8 mouse cellular contexts compared by ENCODE assay signal in genomic region chr12:81915176-81915950, GRCm38 (mm10). TPM values are rescaled to one million over a fixed set of nuclear protein-coding genes. Genes with fewer than 3 reads are reported as not detected.
DNase-seq lines count a peak whose midpoint lies in the region; ATAC-seq and TF ChIP-seq lines count a peak whose summit lies in the region.

No protein-coding gene starts in this region.

- no peak for TF ChIP-seq POLR2A in lung, adult 2 months (IDR thresholded peaks at IDR 0.05; ENCODE audit: borderline replicate concordance, extremely low read depth, low read depth, low read length)

- H3K9ac ChIP-seq in kidney, postnatal 0 days (ENCODE audit: low read depth, low read length), result no peak overlapping the region

- peak; percentile 83 for DNase-seq in adipocyte (ENCODE audit: low spot score)
- peak; percentile 83 for DNase-seq in embryo, embryonic 10 days (ENCODE audit: low spot score)
- peak; percentile 52 to 54 for DNase-seq in gastrocnemius, postnatal 36 days
- peak; percentile 79 for DNase-seq in kidney, postnatal 0 days (ENCODE audit: low spot score)
- DNase-seq in lung, adult 2 months, result peak; percentile 75
- peak; percentile 79 for DNase-seq in retina, postnatal 1 day
- peak; percentile 44 for DNase-seq in urinary bladder, adult 2 months (ENCODE audit: low spot score)

- intact Hi-C loops in gastrocnemius, postnatal 36 days (cut with DNase I), result loop anchor here (1.0 to 2.0 kb wide), 2 partner anchors 55 to 119 kb away; partner anchors contain the start of gene Pcnx

- H3K9me3 ChIP-seq in kidney, postnatal 0 days (replicated peaks; ENCODE audit: low read length), result no peaks in the 10 kb centered on the region

- 53% methylated on average over 2 of the region's 2 CpGs for WGBS in kidney, postnatal 0 days
- WGBS in lung, adult 2 months, result 47% methylated on average over 2 of the region's 2 CpGs

- H3K36me3 ChIP-seq in kidney, postnatal 0 days (ENCODE audit: insufficient read depth, low read length), result peaks cover 29% of the 10 kb centered on the region

- H3K27ac ChIP-seq in kidney, postnatal 0 days, result no peak overlapping the region

- peak; percentile 88 for ATAC-seq in CD4-positive, CD25-positive, alpha-beta regulatory T cell, adult 4 months
- ATAC-seq in kidney, postnatal 0 days (replicated peaks; ENCODE audit: low FRiP score, low read depth), result no peak

- peak; percentile 98 for TF ChIP-seq CTCF in kidney, postnatal 0 days (IDR thresholded peaks at IDR 0.05; ENCODE audit: low read depth)
- TF ChIP-seq CTCF in lung, adult 2 months (IDR thresholded peaks at IDR 0.05; ENCODE audit: insufficient read depth, low read length), result peak; percentile 96

- no peak overlapping the region for H3K4me2 ChIP-seq in kidney, postnatal 0 days (ENCODE audit: low read length)

- no peaks in the 10 kb centered on the region for H3K27me3 ChIP-seq in kidney, postnatal 0 days (ENCODE audit: insufficient read depth, low read length)

- no peaks in the 10 kb centered on the region for H3K4me1 ChIP-seq in kidney, postnatal 0 days (replicated peaks; ENCODE audit: insufficient read depth, low read length)
- peaks cover 12% of the 10 kb centered on the region for H3K4me1 ChIP-seq in lung, adult 2 months (ENCODE audit: control insufficient read depth, insufficient read depth, low read length)

- no peak overlapping the region for H3K4me3 ChIP-seq in kidney, postnatal 0 days (replicated peaks; ENCODE audit: low read depth, low read length)
- H3K4me3 ChIP-seq in lung, adult 2 months (replicated peaks; ENCODE audit: extremely low read depth, low read depth, low read length), result no peak overlapping the region

RNA-seq across cellular contexts. Expression of gene Pcnx, which starts 55.5 kb away (rescaled TPM):
- 10 to 100 TPM; 12.0 to 14.8 TPM for polyA plus RNA-seq in CD4-positive, CD25-positive, alpha-beta regulatory T cell, adult 4 months (2017; shearing (Covaris generic))
- total RNA-seq in gastrocnemius, postnatal 36 days (2021), result 10 to 100 TPM; 35.8 to 40.9 TPM
- polyA plus RNA-seq in kidney, postnatal 0 days (2015; fragmentation: Nextera tagmentation; extraction: Ambion mirVana), result 8.9 and 9.2 TPM in 2 replicates
- polyA plus RNA-seq in lung, adult 2 months (2012; rRNA removed), result 39.7 and 66.8 TPM in 2 replicates
- 23.3 and 35.3 TPM in 2 replicates for polyA plus RNA-seq in urinary bladder, adult 2 months (2012; rRNA removed)
